Mouse (Mus musculus) liver, adult 2 months (tissue): ENCODE results near the gene Calm1. TPM values are rescaled to one million over a fixed set of nuclear protein-coding genes. Genes with fewer than 3 reads are reported as not detected.

Experiments
- DNase-seq: peaks from one replicate; pipeline ENCODE4 v3.0.0-alpha.2; 2011; ENCODE audit warnings: low read depth, low spot score; ENCODE audit errors: extremely low read depth
- H3K27ac ChIP-seq: fragments of 200-500 bp; replicated peaks from 2 replicates; pipeline ENCODE4 v1.5.1; 2012; ENCODE audit warnings: low read depth, mild to moderate bottlenecking, control low read depth, inconsistent platforms, low read length; ENCODE audit not compliant: insufficient read depth
- H3K27me3 ChIP-seq: fragments of 200-500 bp; 2 replicates; pipeline ENCODE4 v1.6.1; 2012; ENCODE audit warnings: mild to moderate bottlenecking, moderate library complexity, low read length, inconsistent platforms; ENCODE audit not compliant: control insufficient read depth, insufficient read depth
- H3K36me3 ChIP-seq: fragments of 200-500 bp; 2 replicates; pipeline ENCODE4 v1.6.1; 2012; ENCODE audit warnings: low read length, inconsistent platforms; ENCODE audit not compliant: control insufficient read depth, insufficient read depth
- H3K4me1 ChIP-seq: fragments of 200-500 bp; 2 replicates; pipeline ENCODE4 v1.6.1; 2011; ENCODE audit warnings: low read length; ENCODE audit not compliant: control insufficient read depth, insufficient read depth
- H3K4me3 ChIP-seq: fragments of 200-500 bp; 2 replicates; pipeline ENCODE4 v1.5.1; 2011; ENCODE audit warnings: low read depth, mild to moderate bottlenecking, control low read depth, low read length, moderate library complexity; ENCODE audit not compliant: insufficient read depth
- H3K79me2 ChIP-seq: fragments of 200-500 bp; 2 replicates; pipeline ENCODE4 v1.6.1; 2012; ENCODE audit warnings: inconsistent platforms, mild to moderate bottlenecking, low read length, moderate library complexity; ENCODE audit not compliant: control insufficient read depth, insufficient read depth
- H3K9ac ChIP-seq: fragments of 200-500 bp; 2 replicates; pipeline ENCODE4 v1.6.1; 2012; ENCODE audit warnings: low read depth, mild to moderate bottlenecking, control low read depth, inconsistent platforms, low read length
- CTCF ChIP-seq: fragments of 200-500 bp; IDR thresholded peaks from 2 replicates; pipeline ENCODE4 v1.5.1; 2011; ENCODE audit warnings: low read depth, low read length, control low read depth
- POLR2A ChIP-seq: fragments of 200-500 bp; IDR thresholded peaks from 2 replicates; pipeline ENCODE4 v1.6.1; 2011; ENCODE audit warnings: low read length, control low read depth; ENCODE audit not compliant: insufficient read depth; ENCODE audit errors: extremely low read depth
- WGBS: fragments of 180-500 bp; shearing (Covaris S2); methylation state at CpG from one replicate; pipeline ENCODE4 v1.1.7; 2018; 5-methylcytosine and 5-hydroxymethylcytosine counted together
- polyA plus RNA-seq: library from polyadenylated mRNA; depleted of rRNA; stranded (reverse); fragments of >200 nt; gene quantifications from 2 replicates; pipeline ENCODE4 v1.2.3, GENCODE M21; 2012
- total RNA-seq: library from RNA; depleted of rRNA; stranded (reverse); fragments of >200 nt; gene quantifications from 2 replicates; pipeline ENCODE4 v1.2.3, GENCODE M21; 2014

Gene Calm1
- total and polyA plus RNA-seq, 2 experiments = 114 to 123 TPM

- Histone ChIP-seq H3K9ac (peak overlapping the region; percentile 73), H3K79me2 (no peaks in the 10 kb centered on the region), H3K4me1 (peaks cover 7% of the 10 kb centered on the region), H3K27me3 (no peaks in the 10 kb centered on the region), H3K4me3 (peak overlapping the region; percentile 62), H3K27ac (peak overlapping the region; percentile 69), H3K36me3 (no peaks in the 10 kb centered on the region)
- peak; percentile 51 for DNase-seq
- TF ChIP-seq POLR2A (no peak), CTCF (no peak)
- WGBS = 2% methylated on average over 29 of the region's 29 CpGs
These were observed 11.3 kb upstream of the Calm1 start for GRCm38 (mm10) chr12:100187756-100188430.

GRCm38 (mm10) chr12:100190802-100191201 is 8.4 kb upstream of the Calm1 start:
- H3K36me3 ChIP-seq = no peaks in the 10 kb centered on the region
- no peak overlapping the region for H3K9ac ChIP-seq
- TF ChIP-seq CTCF (no peak), POLR2A (no peak)
- no peaks in the 10 kb centered on the region for H3K27me3 ChIP-seq
- no peak for DNase-seq
- no peak overlapping the region for H3K27ac ChIP-seq
- no peaks in the 10 kb centered on the region for H3K79me2 ChIP-seq
- 93% methylated on average over 6 of the region's 6 CpGs for WGBS
- H3K4me3 ChIP-seq = no peak overlapping the region
- H3K4me1 ChIP-seq = peaks cover 7% of the 10 kb centered on the region

DNA sequence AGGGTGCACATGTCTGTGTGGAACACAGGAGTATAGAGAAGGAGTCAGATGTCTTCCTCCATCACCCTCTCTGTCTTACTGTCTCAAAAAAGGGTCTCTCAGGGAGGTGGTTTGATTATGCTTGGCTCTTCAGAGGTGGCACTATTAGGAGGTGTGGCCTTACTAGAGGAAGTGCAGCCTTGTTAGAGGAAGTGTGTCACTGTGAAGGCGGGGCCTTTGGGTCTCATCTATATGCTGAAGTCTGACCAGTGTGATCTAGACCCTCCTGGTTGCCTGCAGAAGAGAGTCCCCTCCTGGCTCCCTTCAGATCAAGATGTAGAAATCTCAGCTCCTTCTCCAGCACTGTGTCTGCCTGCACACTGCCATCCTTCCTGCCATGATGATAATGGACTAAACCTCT is 5.1 kb upstream of the Calm1 start:
- H3K9ac ChIP-seq = no peak overlapping the region
- H3K27ac ChIP-seq = no peak overlapping the region
- no peak overlapping the region for H3K4me3 ChIP-seq
- WGBS = 96% methylated on average over 1 of the region's 1 CpGs
- TF ChIP-seq CTCF = no peak
- TF ChIP-seq POLR2A = no peak
- no peaks in the 10 kb centered on the region for H3K27me3 ChIP-seq
- DNase-seq = no peak
- H3K4me1 ChIP-seq = no peaks in the 10 kb centered on the region
- no peaks in the 10 kb centered on the region for H3K79me2 ChIP-seq
- H3K36me3 ChIP-seq = no peaks in the 10 kb centered on the region

DNA sequence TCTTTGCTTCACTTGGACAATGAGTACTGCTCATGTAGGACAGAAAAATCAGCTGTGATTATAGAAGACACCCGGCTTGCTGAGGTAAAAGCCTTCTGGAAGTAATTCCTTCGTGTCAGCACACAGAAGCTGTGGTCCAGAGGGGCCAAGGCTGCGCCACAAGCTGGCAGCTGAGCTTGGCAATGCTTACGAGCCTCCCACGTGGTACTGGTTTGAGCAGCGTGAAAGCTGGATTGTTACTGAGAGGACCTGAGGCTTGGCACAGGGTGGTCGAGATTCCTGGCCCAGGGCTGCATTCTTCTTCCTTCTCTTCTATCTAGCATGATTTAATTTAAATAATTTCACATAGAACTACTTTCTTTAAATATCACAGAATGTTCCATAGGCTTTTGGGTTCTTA is 2.4 kb upstream of the Calm1 start:
- no peaks in the 10 kb centered on the region for H3K4me1 ChIP-seq
- WGBS = 84% methylated on average over 7 of the region's 7 CpGs
- H3K79me2 ChIP-seq = peaks cover 15% of the 10 kb centered on the region
- no peak overlapping the region for H3K9ac ChIP-seq
- no peaks in the 10 kb centered on the region for H3K27me3 ChIP-seq
- no peak overlapping the region for H3K27ac ChIP-seq
- no peaks in the 10 kb centered on the region for H3K36me3 ChIP-seq
- no peak for DNase-seq
- H3K4me3 ChIP-seq = no peak overlapping the region
- TF ChIP-seq CTCF (no peak), POLR2A (no peak)

DNA sequence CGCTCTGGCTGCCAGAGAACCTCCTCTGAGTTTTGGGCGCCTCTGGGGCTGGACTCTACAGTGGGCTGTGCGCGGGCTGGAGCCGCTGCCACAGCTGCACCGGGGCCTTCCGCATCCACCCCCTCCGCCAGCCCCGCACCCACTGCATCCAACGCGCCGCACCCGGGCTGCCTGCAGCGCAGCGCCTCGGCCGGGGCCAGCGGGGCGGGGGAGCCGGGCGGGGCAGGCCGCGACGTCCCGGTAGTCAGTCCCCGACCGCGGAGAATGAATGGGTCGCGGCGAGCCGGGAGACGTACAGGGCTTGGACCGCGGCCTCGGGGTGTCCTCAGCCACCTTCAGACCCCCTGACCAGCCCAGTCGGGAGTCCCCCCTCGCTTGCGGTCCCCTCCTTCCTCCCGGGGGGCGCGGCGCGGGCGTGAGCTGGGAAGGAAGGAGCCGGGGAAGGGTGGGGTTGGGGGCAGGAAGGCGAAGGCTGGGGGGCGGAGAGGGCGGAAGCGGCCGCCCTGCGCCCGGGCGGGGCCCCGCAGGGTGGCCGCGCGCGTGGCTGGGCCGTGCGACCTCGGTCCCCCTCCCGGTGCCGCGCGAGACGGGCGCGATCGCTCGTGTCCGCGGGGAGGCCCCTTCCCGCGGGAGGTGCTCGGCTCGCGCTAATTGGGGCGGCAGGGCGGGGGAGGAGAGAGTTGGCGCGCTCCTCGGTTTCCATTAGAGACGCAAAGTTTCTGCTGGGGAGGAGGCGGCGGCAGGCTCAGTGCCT is 833 bp downstream of the Calm1 start:
- Histone ChIP-seq H3K4me3 (peak overlapping the region; percentile 85), H3K27ac (peak overlapping the region; percentile 64), H3K79me2 (peaks cover 15% of the 10 kb centered on the region), H3K9ac (peak overlapping the region; percentile 89), H3K27me3 (no peaks in the 10 kb centered on the region), H3K36me3 (peaks cover 21% of the 10 kb centered on the region), H3K4me1 (peaks cover 2% of the 10 kb centered on the region; the same call in 1 of the 2 replicates)
- no peak for TF ChIP-seq POLR2A
- TF ChIP-seq CTCF = no peak
- DNase-seq = peak; percentile 13
- WGBS = under 1% methylated on average over 77 of the region's 86 CpGs
